Mouse (Mus musculus): ENCODE results near the gene Rfc5.

DNA sequence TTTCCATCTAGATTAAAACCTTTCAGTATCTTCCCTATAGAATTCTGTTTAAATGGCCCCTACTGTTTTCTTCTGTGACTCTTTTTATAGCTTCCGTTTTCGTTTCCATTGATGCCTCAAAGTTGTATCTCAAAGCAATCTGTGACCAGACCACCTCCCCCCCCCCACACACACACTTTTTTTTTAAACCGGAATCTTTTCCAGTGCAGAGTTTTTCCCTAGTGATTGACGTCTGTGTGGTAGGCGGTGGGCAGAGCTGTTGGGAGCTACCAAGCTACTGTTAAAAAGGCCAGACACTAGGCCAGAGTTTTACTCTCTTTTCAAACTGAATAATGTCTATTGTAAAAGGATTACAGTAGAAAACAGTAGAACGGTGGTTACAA is 30.6 kb downstream of the Rfc5 start:
- TF ChIP-seq CTCF (IDR thresholded peaks at IDR 0.05; ENCODE audit: low read depth) (no peak), EP300 (IDR thresholded peaks at IDR 0.05; ENCODE audit: low read depth) (no peak)

Data from heart, postnatal 0 days (tissue).